ENCODE assay signal across 7 mouse cellular contexts in genomic region chr10:127262548-127263398, GRCm38 (mm10). TPM values are rescaled to one million over a fixed set of nuclear protein-coding genes. Genes with fewer than 3 reads are reported as not detected.
DNase-seq lines count a peak whose midpoint lies in the region; ATAC-seq and TF ChIP-seq lines count a peak whose summit lies in the region.

TSS of gene Kif5a (minus strand) at chr10:127263348.

- H3K4me3 ChIP-seq in ES-Bruce4 (ENCODE audit: low read depth, low read length), result peak within 1 kb of the TSS; percentile 88
- peak within 1 kb of the TSS; percentile 70 for H3K4me3 ChIP-seq in hindbrain, embryonic 13.5 days
- peak within 1 kb of the TSS; percentile 70 for H3K4me3 ChIP-seq in midbrain, embryonic 13.5 days (replicated peaks)
- peak within 1 kb of the TSS; percentile 75 for H3K4me3 ChIP-seq in testis, adult 2 months (ENCODE audit: control insufficient read depth, low read depth, low read length)

- H3K9me3 ChIP-seq in ES-Bruce4 (replicated peaks; ENCODE audit: control insufficient read depth, insufficient read depth, low read length, poor library complexity, severe bottlenecking), result no peaks in the 10 kb centered on the region
- no peaks in the 10 kb centered on the region for H3K9me3 ChIP-seq in hindbrain, embryonic 13.5 days
- H3K9me3 ChIP-seq in midbrain, embryonic 13.5 days, result no peaks in the 10 kb centered on the region

- peak; percentile 41 for DNase-seq in R1 (ENCODE audit: low read depth, low spot score)
- peak; percentile 47 for DNase-seq in embryo, embryonic 10 days (ENCODE audit: low spot score)
- DNase-seq in left cerebral cortex, adult 8-10 months (ENCODE audit: low spot score in 2 of 2), result peak; percentile 63 to 71

- H3K9ac ChIP-seq in ES-Bruce4 (ENCODE audit: low read depth, poor library complexity, severe bottlenecking), result peak within 1 kb of the TSS; percentile 3; the same call in 1 of the 2 replicates
- peak within 1 kb of the TSS; percentile 93 for H3K9ac ChIP-seq in hindbrain, embryonic 13.5 days
- H3K9ac ChIP-seq in midbrain, embryonic 13.5 days (replicated peaks), result peak within 1 kb of the TSS; percentile 84

- H3K4me2 ChIP-seq in hindbrain, embryonic 13.5 days, result peak within 1 kb of the TSS; percentile 89
- H3K4me2 ChIP-seq in midbrain, embryonic 13.5 days (replicated peaks), result peak within 1 kb of the TSS; percentile 62

- under 1% methylated on average over 53 of the region's 53 CpGs for WGBS in hindbrain, embryonic 13.5 days
- under 1% methylated on average over 52 of the region's 53 CpGs for WGBS in midbrain, embryonic 13.5 days

- TF ChIP-seq EP300 in ES-Bruce4 (IDR thresholded peaks at IDR 0.05; ENCODE audit: insufficient read depth, low read depth, low read length), result no peak

- peak; percentile 55 for ATAC-seq in hindbrain, embryonic 13.5 days (ENCODE audit: low FRiP score)
- ATAC-seq in midbrain, embryonic 13.5 days, result peak; percentile 54

- H3K27me3 ChIP-seq in ES-Bruce4 (ENCODE audit: control insufficient read depth, insufficient read depth, low read length, poor library complexity, severe bottlenecking), result no peaks in the 10 kb centered on the region
- 0 out of 2 replicates have a peak, but pooled peaks cover 4% of the 10 kb centered on the region for H3K27me3 ChIP-seq in hindbrain, embryonic 13.5 days
- peaks cover 12% of the 10 kb centered on the region for H3K27me3 ChIP-seq in midbrain, embryonic 13.5 days
- H3K27me3 ChIP-seq in testis, adult 2 months (ENCODE audit: control insufficient read depth, insufficient read depth, low read length), result no peaks in the 10 kb centered on the region; the same call in 1 of the 2 replicates

- H3K36me3 ChIP-seq in ES-Bruce4 (ENCODE audit: control insufficient read depth, insufficient read depth, low read length, poor library complexity, severe bottlenecking), result no peaks in the 10 kb centered on the region
- H3K36me3 ChIP-seq in hindbrain, embryonic 13.5 days, result 0 out of 2 replicates have a peak, but pooled peaks cover 2% of the 10 kb centered on the region
- H3K36me3 ChIP-seq in midbrain, embryonic 13.5 days, result peaks cover 6% of the 10 kb centered on the region; the same call in 1 of the 2 replicates
- no peaks in the 10 kb centered on the region for H3K36me3 ChIP-seq in testis, adult 2 months (ENCODE audit: control insufficient read depth, insufficient read depth, low read length)

- TF ChIP-seq CTCF in ES-Bruce4 (IDR thresholded peaks at IDR 0.05; ENCODE audit: low read depth, low read length), result no peak
- no peak for TF ChIP-seq CTCF in testis, adult 2 months (IDR thresholded peaks at IDR 0.05; ENCODE audit: control insufficient read depth, insufficient read depth, insufficient replicate concordance, low read depth, low read length)

- H3K27ac ChIP-seq in ES-Bruce4 (ENCODE audit: insufficient read depth, low read length), result peak within 1 kb of the TSS; percentile 45; the same call in 1 of the 2 replicates
- peak within 1 kb of the TSS; percentile 96 for H3K27ac ChIP-seq in hindbrain, embryonic 13.5 days
- H3K27ac ChIP-seq in midbrain, embryonic 13.5 days, result peak within 1 kb of the TSS; percentile 95
- H3K27ac ChIP-seq in testis, adult 2 months (ENCODE audit: control insufficient read depth, insufficient read depth, low read depth, low read length), result no peak within 1 kb of the TSS; the same call in 1 of the 2 replicates

- peaks cover 6% of the 10 kb centered on the region for H3K4me1 ChIP-seq in ES-Bruce4 (ENCODE audit: control insufficient read depth, insufficient read depth, low read length)
- peaks cover 64% of the 10 kb centered on the region for H3K4me1 ChIP-seq in hindbrain, embryonic 13.5 days (replicated peaks)
- H3K4me1 ChIP-seq in midbrain, embryonic 13.5 days (replicated peaks), result peaks cover 53% of the 10 kb centered on the region
- peaks cover 15% of the 10 kb centered on the region for H3K4me1 ChIP-seq in testis, adult 2 months (ENCODE audit: control insufficient read depth, insufficient read depth, low read length)

- peak; percentile 35 for TF ChIP-seq POLR2A in ES-Bruce4 (IDR thresholded peaks at IDR 0.05; ENCODE audit: insufficient read depth, low read length)
- TF ChIP-seq POLR2A in testis, adult 2 months (IDR thresholded peaks at IDR 0.05; ENCODE audit: control insufficient read depth, low read depth, low read length), result 0 out of 2 replicates have a peak, but pooled peaks have one; percentile 28

RNA-seq across cellular contexts. Expression of gene Kif5a, which starts in this region (rescaled TPM):
- 7.3 and 8.0 TPM in 2 replicates for polyA plus RNA-seq in ES-Bruce4 (2011; ENCODE audit: insufficient read depth, insufficient read length, low read depth, missing spikeins)
- polyA plus RNA-seq in hindbrain, embryonic 13.5 days (2015; fragmentation: Nextera tagmentation; extraction: Ambion mirVana), result 86.3 and 88.5 TPM in 2 replicates
- 1,000 to 10,000 TPM; 1,113 to 1,308 (median 1,238) TPM for total RNA-seq in left cerebral cortex, adult 8-10 months (2022)
- 73.0 and 76.7 TPM in 2 replicates for polyA plus RNA-seq in midbrain, embryonic 13.5 days (2015; fragmentation: Nextera tagmentation; extraction: Ambion mirVana)
- polyA plus RNA-seq in testis, adult 2 months (2012; rRNA removed), result 3.3 and 3.9 TPM in 2 replicates

Comparison
In these comparisons a context has a peak if more than half of its experiments do, and no peak if none do; other contexts are left out.
1. H3K9ac ChIP-seq: peak in every context shown above with its lines; median percentile 93 in hindbrain, embryonic 13.5 days; 84 in midbrain, embryonic 13.5 days; 3 in ES-Bruce4.